Mouse (Mus musculus) MEL (cell line): Measurements from ENCODE around the gene Arl4a. TPM values are rescaled to one million over a fixed set of nuclear protein-coding genes. Genes with fewer than 3 reads are reported as not detected.

Experiments
- DNase-seq: peaks from one replicate; pipeline ENCODE4 v3.0.0; 2011; ENCODE audit warnings: low read depth, low spot score
- H3K27ac ChIP-seq: 2 replicates; pipeline ENCODE4 v1.5.1; 2012; ENCODE audit warnings: low read depth, mild to moderate bottlenecking, control low read depth, low read length, moderate library complexity; ENCODE audit not compliant: control insufficient read depth
- H3K27me3 ChIP-seq, 2 experiments: fragments of 150-350 bp in 1 of 2; sonication (generic) in 1 of 2; 2 replicates each; pipeline ENCODE4 v1.6.1; 2012; ENCODE audit warnings: low read length in 2 of 2, mild to moderate bottlenecking in 2 of 2, improper control_type of control experiment in 1 of 2, moderate library complexity in 1 of 2; ENCODE audit not compliant: insufficient read depth in 2 of 2, control insufficient read depth in 1 of 2
- H3K36me3 ChIP-seq, 2 experiments: 2 replicates each; pipeline ENCODE4 v1.6.1; 2012 to 2014; ENCODE audit warnings: low read length in 2 of 2, improper control_type of control experiment in 1 of 2, inconsistent platforms in 1 of 2, mild to moderate bottlenecking in 1 of 2; ENCODE audit not compliant: insufficient read depth in 2 of 2, control insufficient read depth in 1 of 2
- H3K4me1 ChIP-seq, 2 experiments: fragments of 150-350 bp in 1 of 2; sonication (generic) in 1 of 2; 2 replicates each; pipeline ENCODE4 v1.6.1; 2012; ENCODE audit warnings: low read length in 2 of 2, improper control_type of control experiment in 1 of 2, mild to moderate bottlenecking in 1 of 2; ENCODE audit not compliant: insufficient read depth in 2 of 2, control insufficient read depth in 1 of 2
- H3K4me3 ChIP-seq, 2 experiments: fragments of 150-350 bp in 1 of 2; sonication (generic) in 1 of 2; 2 replicates each; pipeline ENCODE4 v1.5.1; 2012; ENCODE audit warnings: low read depth in 2 of 2, low read length in 2 of 2, mild to moderate bottlenecking in 2 of 2, moderate library complexity in 2 of 2, control low read depth in 1 of 2, improper control_type of control experiment in 1 of 2; ENCODE audit not compliant: control insufficient read depth in 1 of 2, insufficient read depth in 1 of 2
- H3K79me2 ChIP-seq: 2 replicates; pipeline ENCODE4 v1.6.1; 2012; ENCODE audit warnings: mild to moderate bottlenecking, low read length, moderate library complexity; ENCODE audit not compliant: control insufficient read depth, poor library complexity, insufficient read depth
- H3K9ac ChIP-seq: 2 replicates; pipeline ENCODE4 v1.6.1; 2012; ENCODE audit warnings: low read depth, mild to moderate bottlenecking, control low read depth, low read length, moderate library complexity; ENCODE audit not compliant: control insufficient read depth, poor library complexity, severe bottlenecking
- H3K9me3 ChIP-seq: fragments of 150-350 bp; sonication (generic); replicated peaks from 2 replicates; pipeline ENCODE4 v1.6.1; 2012; ENCODE audit warnings: mild to moderate bottlenecking, low read length, improper control_type of control experiment, moderate library complexity; ENCODE audit not compliant: insufficient read depth
- CHD2 ChIP-seq: IDR thresholded peaks from 2 replicates; pipeline ENCODE4 v1.6.1; 2011; ENCODE audit warnings: low read length, improper control_type of control experiment
- CTCF ChIP-seq, 3 experiments: IDR thresholded peaks in 2 of 3; conservative IDR thresholded peaks in 1 of 3; 2 replicates each; pipeline ENCODE4 v1.5.1; 2011 to 2012; ENCODE audit warnings: low read length in 3 of 3, low read depth in 2 of 3, mild to moderate bottlenecking in 2 of 3, improper control_type of control experiment in 1 of 3, inconsistent platforms in 1 of 3, mixed read lengths in 1 of 3, moderate library complexity in 1 of 3; ENCODE audit not compliant: control insufficient read depth in 1 of 3, insufficient read depth in 1 of 3, poor library complexity in 1 of 3, severe bottlenecking in 1 of 3
- EP300 ChIP-seq, 2 experiments: IDR thresholded peaks; 2 replicates each; pipeline ENCODE4 v1.6.1; 2011; ENCODE audit warnings: improper control_type of control experiment in 2 of 2, low read length in 2 of 2, low read depth in 1 of 2, mild to moderate bottlenecking in 1 of 2
- GABPA ChIP-seq: IDR thresholded peaks from 2 replicates; pipeline ENCODE4 v1.6.1; 2012; ENCODE audit warnings: low read depth, mild to moderate bottlenecking, inconsistent platforms, low read length, improper control_type of control experiment, moderate library complexity
- MAFK ChIP-seq: IDR thresholded peaks from 2 replicates; pipeline ENCODE4 v1.6.1; 2011; ENCODE audit warnings: low read depth, mild to moderate bottlenecking, low read length, improper control_type of control experiment, borderline replicate concordance
- MAX ChIP-seq: IDR thresholded peaks from 2 replicates; pipeline ENCODE4 v1.6.1; 2011; ENCODE audit warnings: low read length, improper control_type of control experiment
- MAZ ChIP-seq: IDR thresholded peaks from 2 replicates; pipeline ENCODE4 v1.6.1; 2012; ENCODE audit warnings: low read depth, mild to moderate bottlenecking, inconsistent platforms, low read length, improper control_type of control experiment
- MYB ChIP-seq: IDR thresholded peaks from 2 replicates; pipeline ENCODE4 v1.6.1; 2011; ENCODE audit warnings: mild to moderate bottlenecking, low read depth, low read length, improper control_type of control experiment
- NELFE ChIP-seq: IDR thresholded peaks from 2 replicates; pipeline ENCODE4 v1.6.1; 2011; ENCODE audit warnings: low read depth, low read length, improper control_type of control experiment
- POLR2A ChIP-seq, 2 experiments: IDR thresholded peaks; 2 replicates each; pipeline ENCODE4 v1.6.1; 2011 to 2012; ENCODE audit warnings: low read length in 2 of 2, mild to moderate bottlenecking in 2 of 2, control low read depth in 1 of 2, improper control_type of control experiment in 1 of 2, low read depth in 1 of 2, moderate library complexity in 1 of 2; ENCODE audit not compliant: control insufficient read depth in 1 of 2, insufficient read depth in 1 of 2, poor library complexity in 1 of 2
- RAD21 ChIP-seq: IDR thresholded peaks from 2 replicates; pipeline ENCODE4 v1.6.1; 2011; ENCODE audit warnings: mild to moderate bottlenecking, low read depth, low read length, improper control_type of control experiment
- SMC3 ChIP-seq: IDR thresholded peaks from 2 replicates; pipeline ENCODE4 v1.6.1; 2011; ENCODE audit warnings: low read depth, low read length, improper control_type of control experiment
- USF2 ChIP-seq, 2 experiments: IDR thresholded peaks; 2 replicates each; pipeline ENCODE4 v1.6.1; 2011 to 2012; ENCODE audit warnings: improper control_type of control experiment in 2 of 2, low read length in 2 of 2, borderline replicate concordance in 1 of 2, inconsistent platforms in 1 of 2, low read depth in 1 of 2, mild to moderate bottlenecking in 1 of 2; ENCODE audit not compliant: insufficient read depth in 1 of 2
- ZC3H11A ChIP-seq: IDR thresholded peaks from 2 replicates; pipeline ENCODE4 v1.6.1; 2012; ENCODE audit warnings: low read depth, mild to moderate bottlenecking, inconsistent platforms, low read length, improper control_type of control experiment
- ZKSCAN1 ChIP-seq: IDR thresholded peaks from 2 replicates; pipeline ENCODE4 v1.6.1; 2012; ENCODE audit warnings: low read depth, mild to moderate bottlenecking, inconsistent platforms, low read length, improper control_type of control experiment, moderate library complexity
- polyA plus RNA-seq, 2 experiments: library from polyadenylated mRNA; stranded (reverse) in 1 of 2; unstranded in 1 of 2; fragments of >175 nt in 1 of 2; fragments of >200 nt in 1 of 2; gene quantifications; 2 replicates each; pipeline versions ENCODE4 v1.2.1 to v1.2.4; 2012; ENCODE audit warnings: low replicate concordance in 2 of 2, low read depth in 1 of 2; ENCODE audit not compliant: insufficient read length in 2 of 2, insufficient read depth in 1 of 2, missing spikeins in 1 of 2
- total RNA-seq: library from RNA; depleted of rRNA; stranded (reverse); fragments of 300-350 nt; gene quantifications from 2 replicates; pipeline ENCODE4 v1.2.3, GENCODE M21; 2012

The Arl4a gene
- total and polyA plus RNA-seq, 3 experiments: 25.6 to 26.9 TPM; not detected in 1

DNA sequence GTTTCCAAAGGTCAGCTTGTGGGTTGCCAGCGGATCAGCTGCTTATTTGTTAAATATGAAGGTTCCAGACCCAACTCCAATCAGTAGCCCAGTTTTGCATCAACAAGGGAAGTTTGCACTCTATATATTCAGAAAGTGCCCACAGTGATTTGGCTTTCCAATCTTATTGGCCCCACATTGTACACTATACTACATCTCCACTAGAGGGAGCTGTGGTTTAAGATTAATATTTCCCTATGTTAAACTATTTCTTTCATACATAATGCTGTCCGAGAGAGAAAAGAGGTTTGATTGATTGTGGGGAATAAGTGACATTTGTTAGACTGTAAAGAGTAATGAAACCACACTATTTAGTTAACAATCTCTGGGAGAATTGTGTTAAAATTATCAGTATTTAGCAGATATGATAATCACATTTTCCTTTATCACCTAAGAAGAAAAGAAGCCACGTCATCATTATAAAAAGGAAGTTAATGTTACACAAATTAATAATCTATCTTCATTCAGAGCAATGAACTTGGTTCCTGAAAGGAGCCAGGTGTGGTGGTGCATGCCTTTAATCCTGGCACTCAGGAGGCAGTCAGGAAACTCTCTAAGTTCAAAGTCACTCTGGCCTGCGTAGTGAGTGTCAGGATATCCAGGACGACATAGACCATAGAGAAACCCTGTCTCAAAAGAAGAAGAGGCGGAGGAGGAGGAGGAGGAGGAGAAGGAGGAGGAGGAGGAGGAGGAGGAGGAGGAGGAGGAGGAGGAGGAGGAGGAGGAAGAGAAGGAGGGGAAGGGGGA lies 44.8 kb upstream of the Arl4a start (continued):
- TF ChIP-seq MYB: no peak
- no peak for TF ChIP-seq MAFK

DNA sequence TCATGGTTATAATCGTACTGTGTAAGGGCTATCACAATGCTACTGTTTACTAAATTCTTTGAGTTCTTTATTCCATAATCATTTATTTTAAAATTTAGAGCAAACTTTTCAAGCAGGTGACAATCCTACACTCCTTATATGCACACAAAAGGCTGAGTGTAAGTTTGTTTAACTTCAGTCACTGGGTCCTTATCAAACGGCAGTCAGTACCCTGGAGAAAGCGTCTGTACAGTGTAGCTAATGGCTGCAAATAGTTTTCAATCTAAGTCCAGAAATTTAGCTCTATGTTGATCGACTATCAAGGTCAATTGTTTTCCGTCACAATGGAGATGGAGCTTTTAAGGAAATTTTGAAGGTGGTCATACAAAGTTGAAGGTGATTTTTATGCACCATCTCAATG lies 44.2 kb upstream of the Arl4a start:
- H3K4me3 ChIP-seq: no peak overlapping the region
- H3K36me3 ChIP-seq: peaks cover 0 to 6% of the 10 kb centered on the region in 2 experiments; a peak in 2 of 4 replicates
- H3K27me3 ChIP-seq: peaks cover 2 to 4% of the 10 kb centered on the region in 2 experiments; a peak in 3 of 4 replicates
- no peak overlapping the region for H3K27ac ChIP-seq
- H3K9me3 ChIP-seq: no peaks in the 10 kb centered on the region
- H3K9ac ChIP-seq: no peak overlapping the region
- no peak for DNase-seq
- no peaks in the 10 kb centered on the region for H3K79me2 ChIP-seq
- peaks cover 0 to 5% of the 10 kb centered on the region in 2 experiments; a peak in 2 of 4 replicates for H3K4me1 ChIP-seq
- no peak for TF ChIP-seq MAX
- TF ChIP-seq GABPA: no peak
- TF ChIP-seq CHD2: no peak
- TF ChIP-seq POLR2A (IDR thresholded peaks at IDR 0.05; ENCODE audit: control insufficient read depth in 1 of 2, insufficient read depth in 1 of 2, low read depth in 1 of 2, low read length in 2 of 2, poor library complexity in 1 of 2): no peak
- no peak for TF ChIP-seq SMC3
- no peak for TF ChIP-seq EP300 (IDR thresholded peaks at IDR 0.05; ENCODE audit: low read depth in 1 of 2, low read length in 2 of 2)
- TF ChIP-seq MAZ: no peak
- TF ChIP-seq ZC3H11A: no peak
- no peak for TF ChIP-seq ZKSCAN1
- TF ChIP-seq NELFE: no peak

DNA sequence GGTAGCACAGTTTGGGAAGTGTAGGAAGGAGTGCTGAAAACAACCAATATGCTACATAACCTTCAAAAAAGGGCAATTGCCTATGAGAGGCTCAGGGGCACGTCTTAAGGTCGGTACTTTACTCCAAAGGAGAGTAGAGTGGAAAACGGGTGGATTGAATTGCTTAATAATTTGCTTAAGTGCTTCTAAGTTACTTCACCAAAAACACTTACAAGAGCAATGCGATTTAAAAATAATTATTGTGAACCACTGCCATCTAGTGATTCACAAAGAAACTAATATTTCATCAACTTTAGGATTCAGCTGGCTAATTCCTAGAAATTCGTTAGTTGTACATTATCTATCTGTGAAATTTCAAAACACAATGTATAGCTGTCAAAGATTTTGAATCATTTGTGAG lies 35.8 kb upstream of the Arl4a start:
- no peaks in the 10 kb centered on the region for H3K4me1 ChIP-seq
- no peaks in the 10 kb centered on the region for H3K36me3 ChIP-seq
- TF ChIP-seq CTCF (IDR thresholded peaks at IDR 0.05 in 2 of 3, conservative IDR thresholded peaks at IDR 0.05 in 1 of 3; ENCODE audit: control insufficient read depth in 1 of 3, insufficient read depth in 1 of 3, low read depth in 2 of 3, low read length in 3 of 3, poor library complexity in 1 of 3, severe bottlenecking in 1 of 3) (peak in 1 of 3 experiments; percentile 53; a peak in 2 of 6 replicates), USF2 (IDR thresholded peaks at IDR 0.05; ENCODE audit: borderline replicate concordance in 1 of 2, insufficient read depth in 1 of 2, low read depth in 1 of 2, low read length in 2 of 2) (no peak), ZC3H11A (peak; percentile 59), SMC3 (peak; percentile 73), RAD21 (peak; percentile 74)
- H3K4me3 ChIP-seq: no peak overlapping the region
- H3K9ac ChIP-seq: no peak overlapping the region
- H3K27ac ChIP-seq: no peak overlapping the region
- H3K79me2 ChIP-seq: no peaks in the 10 kb centered on the region
- H3K27me3 ChIP-seq: peaks cover 4 to 6% of the 10 kb centered on the region in 2 experiments
- no peaks in the 10 kb centered on the region for H3K9me3 ChIP-seq
- peak; percentile 35 for DNase-seq
